12 mouse cellular contexts compared by ENCODE assay signal in genomic region chr7:28902809-28903208, GRCm38 (mm10). TPM values are rescaled to one million over a fixed set of nuclear protein-coding genes. Genes with fewer than 3 reads are reported as not detected.
DNase-seq lines count a peak whose midpoint lies in the region; ATAC-seq and TF ChIP-seq lines count a peak whose summit lies in the region.
"Had no signal": no experiment of that assay in that cellular context is flagged by ENCODE, and none has a peak within 500 bp of the region (broad histone marks: within the 10 kb centered on the region; RNA-seq: fewer than 3 reads in every experiment).

No protein-coding gene starts in this region.

- no peak for TF ChIP-seq POLR2A in limb, embryonic 14.5 days (IDR thresholded peaks at IDR 0.05; ENCODE audit: borderline replicate concordance, extremely low read depth, insufficient read depth, insufficient read length)
- no peak for TF ChIP-seq POLR2A in thymus, adult 2 months (IDR thresholded peaks at IDR 0.05; ENCODE audit: control insufficient read depth, extremely low read depth, insufficient read depth, low read length, poor library complexity)

- WGBS in limb, embryonic 14.5 days = 83% methylated on average over 3 of the region's 3 CpGs
- 94% methylated on average over 3 of the region's 3 CpGs for WGBS in thymus, adult 2 months

- H3K4me1 ChIP-seq in limb, embryonic 14.5 days (ENCODE audit: control insufficient read depth, insufficient read depth, low read length) = peaks cover 24% of the 10 kb centered on the region
- H3K4me1 ChIP-seq in thymus, adult 2 months (replicated peaks; ENCODE audit: control insufficient read depth, insufficient read depth, low read length) = no peaks in the 10 kb centered on the region
- H3K4me1 ChIP-seq: liver, embryonic 13.5 days; midbrain, embryonic 10.5 days had no signal

- peak; percentile 13; the same call in 1 of the 2 replicates for ATAC-seq in limb, embryonic 14.5 days (ENCODE audit: low FRiP score, low read depth)

- no peak overlapping the region for H3K4me2 ChIP-seq in limb, embryonic 14.5 days (replicated peaks; ENCODE audit: low read depth, low read length, severe bottlenecking)
- H3K4me2 ChIP-seq: liver, embryonic 13.5 days had no signal

- H3K9me3 ChIP-seq in limb, embryonic 14.5 days (ENCODE audit: control insufficient read depth, low read length) = no peaks in the 10 kb centered on the region
- H3K9me3 ChIP-seq: liver, embryonic 13.5 days; midbrain, embryonic 10.5 days had no signal

- H3K36me3 ChIP-seq in limb, embryonic 14.5 days (ENCODE audit: control insufficient read depth, insufficient read depth, low read length) = peaks cover 97% of the 10 kb centered on the region
- peaks cover 96% of the 10 kb centered on the region for H3K36me3 ChIP-seq in thymus, adult 2 months (ENCODE audit: control insufficient read depth, insufficient read depth, low read length)

- no peak overlapping the region for H3K9ac ChIP-seq in limb, embryonic 14.5 days (ENCODE audit: low read depth, low read length, severe bottlenecking)
- H3K9ac ChIP-seq: liver, embryonic 13.5 days had no signal

- H3K4me3 ChIP-seq in limb, embryonic 14.5 days (replicated peaks; ENCODE audit: low read length) = no peak overlapping the region
- no peak overlapping the region for H3K4me3 ChIP-seq in thymus, adult 2 months (ENCODE audit: control insufficient read depth, insufficient read depth, low read length)
- H3K4me3 ChIP-seq: liver, embryonic 13.5 days; midbrain, embryonic 10.5 days had no signal

- peak; percentile 94 for DNase-seq in heart, adult 11 months
- no peak for DNase-seq in heart, adult 18-20 months
- DNase-seq in NIH3T3 (ENCODE audit: low read depth) = peak; percentile 25
- DNase-seq in frontal cortex, postnatal 14 days (ENCODE audit: low spot score in 2 of 2) = peak; percentile 56 to 57
- DNase-seq in limb, embryonic 14.5 days (ENCODE audit: low spot score) = no peak
- DNase-seq in urinary bladder, postnatal 36 days (ENCODE audit: low spot score in 2 of 2) = no peak
- no peak for DNase-seq in thymus, adult 2 months
- no peak for DNase-seq in ovary, postnatal 36 days (ENCODE audit: low spot score)
- DNase-seq: kidney, adult 9 months; liver, embryonic 13.5 days had no signal

- no peak for TF ChIP-seq CTCF in thymus, adult 2 months (IDR thresholded peaks at IDR 0.05; ENCODE audit: borderline replicate concordance, control insufficient read depth, extremely low read depth, insufficient read depth, low read length, poor library complexity)

- H3K27ac ChIP-seq in limb, embryonic 14.5 days (replicated peaks; ENCODE audit: low read depth, low read length) = peak overlapping the region; percentile 75
- H3K27ac ChIP-seq in thymus, adult 2 months (ENCODE audit: control insufficient read depth, insufficient read depth, low read length) = no peak overlapping the region
- H3K27ac ChIP-seq: liver, embryonic 13.5 days; midbrain, embryonic 10.5 days had no signal

- no peaks in the 10 kb centered on the region for H3K27me3 ChIP-seq in limb, embryonic 14.5 days (ENCODE audit: control insufficient read depth, insufficient read depth, low read length)
- H3K27me3 ChIP-seq in thymus, adult 2 months (ENCODE audit: control insufficient read depth, insufficient read depth, low read length) = no peaks in the 10 kb centered on the region
- H3K27me3 ChIP-seq: CH12.LX; liver, embryonic 13.5 days had no signal

RNA-seq across cellular contexts. Expression of gene Capn12, which starts 21.6 kb away (rescaled TPM):
- total RNA-seq in heart, adult 18-20 months (2021) = under 1 TPM; 0.31 to 0.35 TPM
- polyA plus RNA-seq in limb, embryonic 14.5 days (2012; rRNA removed) = 0.19 and 0.25 TPM in 2 replicates
- polyA plus RNA-seq in limb, embryonic 14.5 days (2014; fragmentation: Nextera tagmentation; extraction: Ambion mirVana) = 0.58 and 0.94 TPM in 2 replicates
- 0.20 and 1.00 TPM in 2 replicates for polyA plus RNA-seq in thymus, adult 2 months (2012; rRNA removed)

RNA-seq across cellular contexts. Expression of gene Lgals7, which starts 39.2 kb away (rescaled TPM):
- total RNA-seq in heart, adult 18-20 months (2021) = 1 to 10 TPM in 1 of 2 experiments, under 1 TPM in 1; 0.93 to 1.8 TPM
- polyA plus RNA-seq in limb, embryonic 14.5 days (2012; rRNA removed) = 198 and 208 TPM in 2 replicates
- polyA plus RNA-seq in limb, embryonic 14.5 days (2014; fragmentation: Nextera tagmentation; extraction: Ambion mirVana) = 37.9 and 48.4 TPM in 2 replicates
- polyA plus RNA-seq in thymus, adult 2 months (2012; rRNA removed) = 13.0 and 15.5 TPM in 2 replicates
- total RNA-seq: CH12.LX had no signal

RNA-seq across cellular contexts. Expression of gene Actn4, which starts 59.3 kb away (rescaled TPM):
- total RNA-seq in heart, adult 18-20 months (2021) = 10 to 100 TPM; 64.7 to 66.4 TPM
- 268 and 299 TPM in 2 replicates for polyA plus RNA-seq in limb, embryonic 14.5 days (2012; rRNA removed)
- polyA plus RNA-seq in limb, embryonic 14.5 days (2014; fragmentation: Nextera tagmentation; extraction: Ambion mirVana) = 295 and 304 TPM in 2 replicates
- polyA plus RNA-seq in thymus, adult 2 months (2012; rRNA removed) = 243 and 268 TPM in 2 replicates

Comparison
In these comparisons a context has a peak if more than half of its experiments do, and no peak if none do; other contexts are left out.
1. DNase-seq: peak in heart, adult 11 months (single experiment), NIH3T3 (single experiment) and frontal cortex, postnatal 14 days (2 of 2); none in heart, adult 18-20 months (0 of 2), limb, embryonic 14.5 days (single experiment), urinary bladder, postnatal 36 days (0 of 2), thymus, adult 2 months (single experiment) and ovary, postnatal 36 days (single experiment).